Comparison of ENCODE assay signal across 8 mouse cellular contexts in genomic region chr7:99332774-99333480, GRCm38 (mm10). TPM values are rescaled to one million over a fixed set of nuclear protein-coding genes. Genes with fewer than 3 reads are reported as not detected.
A peak's percentile ranks its signal among the peaks of the same experiment; 100 is the strongest.
DNase-seq lines count a peak whose midpoint lies in the region; ATAC-seq and TF ChIP-seq lines count a peak whose summit lies in the region.

No protein-coding gene starts in this region.

- no peak overlapping the region for H3K4me2 ChIP-seq in hindbrain, embryonic 15.5 days

- WGBS in hindbrain, embryonic 15.5 days, result 48% methylated on average over 12 of the region's 12 CpGs

- DNase-seq in T-cell, adult 2 months (ENCODE audit: low spot score), result peak; percentile 38
- peak; percentile 73 to 86 for DNase-seq in cerebellum, postnatal 25 days
- DNase-seq in gastrocnemius, adult 2 months, result peak; percentile 91
- DNase-seq in layer of hippocampus, postnatal 36 days, result peak; percentile 63 to 66
- DNase-seq in skeletal muscle tissue, adult 2 months (ENCODE audit: low read depth, low spot score), result peak; percentile 71

- TF ChIP-seq CTCF in gastrocnemius, adult 2 months (IDR thresholded peaks at IDR 0.05), result peak; percentile 100

- no peaks in the 10 kb centered on the region for H3K9me3 ChIP-seq in hindbrain, embryonic 15.5 days

- intact Hi-C loops in gastrocnemius, adult 2 months (cut with DNase I), result loop anchor here (1.0 to 2.0 kb wide), 2 partner anchors 32 to 118 kb away; no protein-coding TSS in a partner anchor

- peaks cover 19% of the 10 kb centered on the region for H3K36me3 ChIP-seq in hindbrain, embryonic 15.5 days

- H3K4me3 ChIP-seq in gastrocnemius, adult 2 months, result no peak overlapping the region
- H3K4me3 ChIP-seq in hindbrain, embryonic 15.5 days, result no peak overlapping the region

- H3K27me3 ChIP-seq in hindbrain, embryonic 15.5 days, result no peaks in the 10 kb centered on the region

- H3K4me1 ChIP-seq in hindbrain, embryonic 15.5 days (replicated peaks), result peaks cover 9% of the 10 kb centered on the region

- H3K27ac ChIP-seq in gastrocnemius, adult 2 months, result 0 out of 2 replicates have a peak overlapping the region, but pooled peaks have one; percentile 0
- 0 out of 2 replicates have a peak overlapping the region, but pooled peaks have one; percentile 27 for H3K27ac ChIP-seq in hindbrain, embryonic 15.5 days (replicated peaks)

- no peak overlapping the region for H3K9ac ChIP-seq in hindbrain, embryonic 15.5 days

- no peak; the same call in 1 of the 2 replicates for ATAC-seq in hindbrain, embryonic 15.5 days (ENCODE audit: low FRiP score, low read depth)
- ATAC-seq in megakaryocyte-erythroid progenitor cell, adult 5-6 weeks (replicated peaks; ENCODE audit: low FRiP score, low TSS enrichment, poor library complexity, severe bottlenecking), result peak; percentile 84
- ATAC-seq in monocyte, adult 5-6 weeks (replicated peaks; ENCODE audit: insufficient number of reproducible peaks, low FRiP score, low TSS enrichment, poor library complexity, severe bottlenecking), result no peak

RNA-seq across cellular contexts. Expression of gene Serpinh1, which starts 20.1 kb away (rescaled TPM):
- total RNA-seq in gastrocnemius, adult 2 months (2021), result 100 to 1,000 TPM in 1 of 2 experiments, 10 to 100 TPM in 1; 47.0 to 124 TPM
- 286 and 303 TPM in 2 replicates for polyA plus RNA-seq in hindbrain, embryonic 15.5 days (2015; fragmentation: Nextera tagmentation; extraction: Ambion mirVana)
- 10 to 100 TPM; 25.7 to 34.6 TPM for total RNA-seq in layer of hippocampus, postnatal 36 days (2021)
- total RNA-seq in megakaryocyte-erythroid progenitor cell, adult 5-6 weeks (2014; fragmentation: Nextera tagmentation), result not detected in 2 replicates
- total RNA-seq in megakaryocyte-erythroid progenitor cell, adult 5-6 weeks (2017), result not detected in 2 replicates
- not detected in 3 replicates for total RNA-seq in monocyte, adult 5-6 weeks (2017)

RNA-seq across cellular contexts. Expression of gene Gdpd5, which starts 48.3 kb away (rescaled TPM):
- 1 to 10 TPM; 5.4 to 6.7 TPM for total RNA-seq in gastrocnemius, adult 2 months (2021)
- 43.8 and 49.3 TPM in 2 replicates for polyA plus RNA-seq in hindbrain, embryonic 15.5 days (2015; fragmentation: Nextera tagmentation; extraction: Ambion mirVana)
- total RNA-seq in layer of hippocampus, postnatal 36 days (2021), result 10 to 100 TPM; 19.1 to 19.9 TPM
- total RNA-seq in megakaryocyte-erythroid progenitor cell, adult 5-6 weeks (2014; fragmentation: Nextera tagmentation), result 0.30 TPM in 1 of 2 replicates, not detected in the other
- total RNA-seq in megakaryocyte-erythroid progenitor cell, adult 5-6 weeks (2017), result 0.14 TPM in 1 of 2 replicates, not detected in the other
- 1.3 to 1.6 TPM (median 1.5 TPM) in 3 replicates for total RNA-seq in monocyte, adult 5-6 weeks (2017)

Comparison
In these comparisons a context has a peak if more than half of its experiments do, and no peak if none do; other contexts are left out.
1. DNase-seq: peak in every context shown above with its lines; median percentile 91 in gastrocnemius, adult 2 months; 80 in cerebellum, postnatal 25 days; 71 in skeletal muscle tissue, adult 2 months; 64 in layer of hippocampus, postnatal 36 days; 38 in T-cell, adult 2 months.
2. RNA of gene Serpinh1, which starts 20.1 kb away (total RNA-seq): 47.0 to 124 TPM in gastrocnemius, adult 2 months and 25.7 to 34.6 TPM in layer of hippocampus, postnatal 36 days; not detected in megakaryocyte-erythroid progenitor cell, adult 5-6 weeks and not detected in monocyte, adult 5-6 weeks; every median in the first group is over 10 times any median in the second.